Mouse (Mus musculus): ENCODE results near the gene Mgat4a.

DNA sequence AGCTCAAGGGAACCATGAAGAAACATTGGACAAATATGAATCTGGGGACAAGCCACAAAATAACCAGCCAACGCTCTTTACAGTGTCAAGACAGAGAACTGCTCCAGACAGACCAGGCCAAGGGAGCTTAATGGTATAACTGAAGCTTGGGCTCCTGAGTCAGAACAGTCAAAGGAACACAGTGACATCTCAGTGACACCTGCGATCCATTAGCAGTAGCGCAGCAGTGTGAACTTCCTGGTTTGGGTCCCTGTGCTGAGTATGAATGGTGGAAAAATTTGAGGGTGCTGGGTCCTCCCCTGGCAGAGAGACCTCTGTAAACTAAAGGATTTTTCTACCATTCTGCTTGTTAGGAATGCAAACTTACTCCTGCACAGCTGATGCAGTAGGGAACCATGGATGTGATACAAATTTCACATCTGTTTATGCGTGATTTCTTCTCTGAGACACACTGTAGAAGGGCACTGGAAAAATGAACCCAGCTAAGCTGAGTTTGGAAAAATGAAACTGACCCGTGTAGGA is 50.1 kb downstream of the Mgat4a start:
- no peak for TF ChIP-seq CTCF (IDR thresholded peaks at IDR 0.05; ENCODE audit: extremely low read depth, insufficient read depth, low read length)
- no peak for TF ChIP-seq POLR2A (IDR thresholded peaks at IDR 0.05; ENCODE audit: extremely low read depth, insufficient read depth, low read length)
